Mouse (Mus musculus): ENCODE results near the gene Grm1. TPM values are rescaled to one million over a fixed set of nuclear protein-coding genes. Genes with fewer than 3 reads are reported as not detected.

Grm1 gene
- total RNA-seq, 2 experiments from 2014 or later, result 6.2 to 7.3 TPM

- intact Hi-C loops (cut with DNase I), result no loop called here
- peak; percentile 7 to 11 for DNase-seq
Observed at GRCm38 (mm10) chr10:10737041-10737681, 345.0 kb downstream of the Grm1 start.

- intact Hi-C loops (cut with DNase I), result no loop called here
- no peak for DNase-seq
Observed at GRCm38 (mm10) chr10:10734561-10734960, 347.6 kb downstream of the Grm1 start.

GRCm38 (mm10) chr10:10733092-10733491, 349.1 kb downstream of the Grm1 start:
- intact Hi-C loops (cut with DNase I), result no loop called here

GRCm38 (mm10) chr10:10726501-10726900, 355.7 kb downstream of the Grm1 start:
- intact Hi-C loops (cut with DNase I), result no loop called here
- no peak for DNase-seq

More at GRCm38 (mm10) chr10:10733092-10733491, 349.1 kb downstream of the Grm1 start:
- DNase-seq, result no peak

- intact Hi-C loops (cut with DNase I), result no loop called here
- DNase-seq, result no peak
Observed at GRCm38 (mm10) chr10:10710837-10711236, 371.3 kb downstream of the Grm1 start.

- no peak for DNase-seq
- intact Hi-C loops (cut with DNase I), result no loop called here
Observed at GRCm38 (mm10) chr10:10710359-10710758, 371.8 kb downstream of the Grm1 start.

GRCm38 (mm10) chr10:10708031-10708430, 374.1 kb downstream of the Grm1 start:
- no peak for DNase-seq

GRCm38 (mm10) chr10:10701326-10701725, 380.8 kb downstream of the Grm1 start:
- no peak for DNase-seq
- intact Hi-C loops (cut with DNase I), result no loop called here

More at GRCm38 (mm10) chr10:10708031-10708430, 374.1 kb downstream of the Grm1 start:
- intact Hi-C loops (cut with DNase I), result no loop called here

GRCm38 (mm10) chr10:10700903-10701302, 381.3 kb downstream of the Grm1 start:
- intact Hi-C loops (cut with DNase I), result no loop called here
- DNase-seq, result no peak

GRCm38 (mm10) chr10:10697497-10697896, 384.7 kb downstream of the Grm1 start:
- DNase-seq, result no peak

GRCm38 (mm10) chr10:10689668-10690223, 392.4 kb downstream of the Grm1 start:
- intact Hi-C loops (cut with DNase I), result no loop called here
- no peak for DNase-seq

More at GRCm38 (mm10) chr10:10697497-10697896, 384.7 kb downstream of the Grm1 start:
- intact Hi-C loops (cut with DNase I), result no loop called here

GRCm38 (mm10) chr10:10688907-10689667, 393.1 kb downstream of the Grm1 start:
- intact Hi-C loops (cut with DNase I), result no loop called here
- DNase-seq, result no peak

- no peak for DNase-seq
- intact Hi-C loops (cut with DNase I), result no loop called here
Observed at GRCm38 (mm10) chr10:10681048-10681447, 401.1 kb downstream of the Grm1 start, which contains the start of gene Gm10944. Gene Gm10944, plus strand, starts transcription at chr10:10681348.

- intact Hi-C loops (cut with DNase I), result no loop called here
Observed at GRCm38 (mm10) chr10:10659976-10660375, 422.2 kb downstream of the Grm1 start.

GRCm38 (mm10) chr10:10659161-10659560, 423.0 kb downstream of the Grm1 start:
- intact Hi-C loops (cut with DNase I), result no loop called here
- no peak for DNase-seq

More at GRCm38 (mm10) chr10:10659976-10660375, 422.2 kb downstream of the Grm1 start:
- no peak for DNase-seq

- intact Hi-C loops (cut with DNase I), result no loop called here
- no peak for DNase-seq
Observed at GRCm38 (mm10) chr10:10656621-10657020, 425.5 kb downstream of the Grm1 start.

- intact Hi-C loops (cut with DNase I), result no loop called here
- no peak for DNase-seq
Observed at GRCm38 (mm10) chr10:10655991-10656390, 426.2 kb downstream of the Grm1 start.
